In genomic region chr10:98897913-98898748, GRCm38 (mm10) we compare ENCODE assay signal across 29 mouse cellular contexts. TPM values are rescaled to one million over a fixed set of nuclear protein-coding genes. Genes with fewer than 3 reads are reported as not detected.
DNase-seq lines count a peak whose midpoint lies in the region; ATAC-seq and TF ChIP-seq lines count a peak whose summit lies in the region.
"Had no signal": no experiment of that assay in that cellular context is flagged by ENCODE, and none has a peak within 500 bp of the region (broad histone marks: within the 10 kb centered on the region; RNA-seq: fewer than 3 reads in every experiment).

No protein-coding gene starts in this region.

- peaks cover 32% of the 10 kb centered on the region for H3K4me1 ChIP-seq in bone marrow macrophage, adult 2 months (ENCODE audit: control insufficient read depth, insufficient read depth, low read length)
- H3K4me1 ChIP-seq in liver, postnatal 0 days (ENCODE audit: insufficient read depth), result peaks cover 5% of the 10 kb centered on the region
- H3K4me1 ChIP-seq in small intestine, adult 2 months (ENCODE audit: control insufficient read depth, insufficient read depth, insufficient read length, low read length), result peaks cover 9% of the 10 kb centered on the region; the same call in 1 of the 2 replicates
- H3K4me1 ChIP-seq: embryonic facial prominence, embryonic 13.5 days; forebrain, embryonic 12.5 days; heart, embryonic 10.5 days; hindbrain, embryonic 15.5 days; intestine, embryonic 15.5 days; kidney, embryonic 15.5 days; lung, embryonic 15.5 days; megakaryocyte, embryonic 14.5 days had no signal

- H3K4me3 ChIP-seq in bone marrow macrophage, adult 2 months (ENCODE audit: insufficient read depth, low read length), result no peak overlapping the region
- H3K4me3 ChIP-seq in liver, postnatal 0 days (ENCODE audit: low read depth, low read length), result no peak overlapping the region
- H3K4me3 ChIP-seq in small intestine, adult 2 months (ENCODE audit: low read depth, low read length), result no peak overlapping the region
- H3K4me3 ChIP-seq: embryonic facial prominence, embryonic 13.5 days; erythroblast, embryonic 14.5 days; forebrain, embryonic 12.5 days; gastrocnemius, adult 2 months; heart, embryonic 10.5 days; hindbrain, embryonic 15.5 days; intestine, embryonic 15.5 days; kidney, embryonic 15.5 days; lung, embryonic 15.5 days; megakaryocyte, embryonic 14.5 days; myocyte had no signal

- no peaks in the 10 kb centered on the region for H3K27me3 ChIP-seq in liver, postnatal 0 days (ENCODE audit: insufficient read depth, low read length)
- no peaks in the 10 kb centered on the region for H3K27me3 ChIP-seq in small intestine, adult 2 months (ENCODE audit: control insufficient read depth, insufficient read depth, low read length)
- H3K27me3 ChIP-seq: embryonic facial prominence, embryonic 13.5 days; forebrain, embryonic 12.5 days; hindbrain, embryonic 15.5 days; intestine, embryonic 15.5 days; kidney, embryonic 15.5 days; lung, embryonic 15.5 days; megakaryocyte, embryonic 14.5 days had no signal

- no peak overlapping the region for H3K9ac ChIP-seq in liver, postnatal 0 days (replicated peaks)
- H3K9ac ChIP-seq: embryonic facial prominence, embryonic 13.5 days; forebrain, embryonic 12.5 days; hindbrain, embryonic 15.5 days; intestine, embryonic 15.5 days; kidney, embryonic 15.5 days; lung, embryonic 15.5 days had no signal

- no peak overlapping the region for H3K4me2 ChIP-seq in liver, postnatal 0 days (ENCODE audit: low read depth, low read length)
- H3K4me2 ChIP-seq: embryonic facial prominence, embryonic 13.5 days; forebrain, embryonic 12.5 days; hindbrain, embryonic 15.5 days; intestine, embryonic 15.5 days; kidney, embryonic 15.5 days; lung, embryonic 15.5 days had no signal

- H3K9me3 ChIP-seq in liver, postnatal 0 days (ENCODE audit: low read length), result no peaks in the 10 kb centered on the region
- H3K9me3 ChIP-seq: embryonic facial prominence, embryonic 13.5 days; forebrain, embryonic 12.5 days; heart, embryonic 10.5 days; hindbrain, embryonic 15.5 days; intestine, embryonic 15.5 days; kidney, embryonic 15.5 days; lung, embryonic 15.5 days; megakaryocyte, embryonic 14.5 days had no signal

- WGBS in liver, postnatal 0 days (ENCODE audit: insufficient replicate concordance), result 70% methylated on average over 4 of the region's 4 CpGs
- WGBS in small intestine, adult 2 months, result 40% methylated on average over 4 of the region's 4 CpGs

- no peak for TF ChIP-seq POLR2A in bone marrow macrophage, adult 2 months (IDR thresholded peaks at IDR 0.05; ENCODE audit: borderline replicate concordance, low read depth, low read length)
- no peak for TF ChIP-seq POLR2A in small intestine, adult 2 months (IDR thresholded peaks at IDR 0.05; ENCODE audit: low read depth, low read length)

- H3K27ac ChIP-seq in bone marrow macrophage, adult 2 months (ENCODE audit: insufficient read depth, low read depth, low read length), result peak overlapping the region; percentile 87
- H3K27ac ChIP-seq in liver, postnatal 0 days (ENCODE audit: low read depth), result peak overlapping the region; percentile 66
- peak overlapping the region; percentile 77 for H3K27ac ChIP-seq in small intestine, adult 2 months (ENCODE audit: insufficient read depth, low read depth, low read length)
- H3K27ac ChIP-seq: embryonic facial prominence, embryonic 13.5 days; forebrain, embryonic 12.5 days; gastrocnemius, adult 2 months; heart, embryonic 10.5 days; hindbrain, embryonic 15.5 days; intestine, embryonic 15.5 days; kidney, embryonic 15.5 days; lung, embryonic 15.5 days had no signal

- peak; percentile 67 for ATAC-seq in liver, postnatal 0 days
- ATAC-seq: intestine, embryonic 15.5 days had no signal

- peak; percentile 26 for DNase-seq in lung, postnatal 36 days
- no peak for DNase-seq in lung, postnatal 25 days (ENCODE audit: low spot score)
- DNase-seq in liver, postnatal 0 days, result no peak
- no peak for DNase-seq in spleen, adult 12 weeks (ENCODE audit: low spot score)
- DNase-seq in c-Kit-positive CD71-positive TER-119-positive erythroid progenitor cells, embryonic 14.5 days (ENCODE audit: low spot score), result no peak
- DNase-seq: adrenal gland, postnatal 14 days; cerebellum, adult 11 months; cerebellum, adult 9-11 months; embryo, embryonic 11 days; gastrocnemius, adult 2 months; heart, postnatal 4 days; kidney, postnatal 4 days; layer of hippocampus, adult 9-11 months; midbrain, embryonic 14.5 days; right cerebral cortex, adult 18-20 months; right cerebral cortex, postnatal 4 days; thymus, adult 18-20 months had no signal

- no peak; the same call in 1 of the 2 replicates for TF ChIP-seq EP300 in liver, postnatal 0 days (IDR thresholded peaks at IDR 0.05; ENCODE audit: low read depth)

- no peak for TF ChIP-seq CTCF in bone marrow macrophage, adult 2 months (IDR thresholded peaks at IDR 0.05; ENCODE audit: low read depth, low read length)
- TF ChIP-seq CTCF in liver, postnatal 0 days (IDR thresholded peaks at IDR 0.05; ENCODE audit: low read depth), result no peak
- no peak for TF ChIP-seq CTCF in small intestine, adult 2 months (IDR thresholded peaks at IDR 0.05; ENCODE audit: extremely low read depth, insufficient read length, insufficient replicate concordance, low read depth, low read length)

- H3K36me3 ChIP-seq in liver, postnatal 0 days (replicated peaks; ENCODE audit: insufficient read depth, low read length), result no peaks in the 10 kb centered on the region
- H3K36me3 ChIP-seq in small intestine, adult 2 months (ENCODE audit: control insufficient read depth, insufficient read depth, low read length), result no peaks in the 10 kb centered on the region
- H3K36me3 ChIP-seq: embryonic facial prominence, embryonic 13.5 days; forebrain, embryonic 12.5 days; heart, embryonic 10.5 days; hindbrain, embryonic 15.5 days; intestine, embryonic 15.5 days; kidney, embryonic 15.5 days; lung, embryonic 15.5 days had no signal

RNA-seq across cellular contexts. Expression of gene Atp2b1, which starts 16.1 kb away (rescaled TPM):
- polyA plus RNA-seq in bone marrow macrophage, adult 2 months (2012; ENCODE audit: insufficient read depth, insufficient read length, missing spikeins), result 252 and 272 TPM in 2 replicates
- 33.3 and 37.0 TPM in 2 replicates for polyA plus RNA-seq in liver, postnatal 0 days (2015; fragmentation: Nextera tagmentation; extraction: Ambion mirVana)
- polyA plus RNA-seq in small intestine, adult 2 months (2012; rRNA removed), result 4.1 and 7.3 TPM in 2 replicates
